Mouse (Mus musculus): ENCODE results near the gene Nkx2-9.

The Nkx2-9 gene

DNA sequence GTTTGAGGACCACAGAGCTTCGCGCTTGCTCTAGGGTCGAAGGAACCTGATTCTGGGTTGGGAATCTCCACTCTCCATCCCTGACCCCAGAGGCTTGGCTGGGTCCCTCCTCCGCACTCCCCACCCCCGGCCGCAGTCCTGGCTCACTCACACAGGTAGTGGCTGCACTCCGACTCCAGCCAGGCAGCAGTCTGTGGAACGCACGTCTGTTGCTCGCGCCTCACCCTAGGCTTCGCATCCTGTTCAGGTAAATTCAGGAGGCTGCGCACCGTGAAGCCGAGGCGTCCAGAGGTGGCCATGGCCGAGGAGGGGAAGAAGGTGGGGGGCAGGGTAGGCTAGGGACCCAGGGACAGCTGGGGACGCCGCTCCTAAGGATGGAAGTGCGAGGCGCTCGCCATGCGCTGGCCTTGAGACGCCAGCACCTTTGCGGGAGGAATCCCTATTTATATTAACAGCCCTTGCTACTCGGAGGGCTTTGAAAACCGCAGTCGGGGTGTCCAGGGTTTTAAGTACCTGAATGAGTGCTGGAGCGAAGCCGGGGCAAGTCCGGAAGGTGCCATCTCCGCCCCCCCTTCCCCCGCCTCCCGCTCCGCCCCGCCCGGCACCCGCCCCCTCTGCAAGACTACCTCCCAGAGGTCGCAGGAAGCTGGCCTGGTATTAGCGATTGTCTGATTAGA, at the start of gene Nkx2-9:
TSS of gene Nkx2-9 (minus strand) at position 524 of the 677 bp plus-strand sequence.
- no peak for DNase-seq (ENCODE audit: low read depth, low spot score)

DNA sequence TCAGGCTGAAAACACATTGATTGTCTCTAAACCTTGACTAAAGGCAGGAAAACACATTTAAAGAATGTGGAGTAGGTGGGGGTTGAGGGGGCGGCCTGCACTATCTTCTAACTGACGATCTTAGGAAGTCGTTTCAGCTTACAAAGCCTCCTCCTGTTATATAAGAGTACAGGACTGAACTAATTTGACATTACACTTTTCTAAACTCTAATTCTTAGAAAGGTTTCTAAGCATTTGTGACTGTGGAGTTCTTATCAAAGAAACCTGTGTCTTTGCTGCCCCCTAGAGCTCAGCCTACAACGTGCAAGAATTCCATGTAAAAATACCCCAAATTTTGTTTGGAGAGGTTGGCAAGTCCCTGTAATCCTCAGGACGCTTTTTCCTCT, 24.1 kb upstream of the Nkx2-9 start:
- no peak for DNase-seq (ENCODE audit: low read depth, low spot score)

DNA sequence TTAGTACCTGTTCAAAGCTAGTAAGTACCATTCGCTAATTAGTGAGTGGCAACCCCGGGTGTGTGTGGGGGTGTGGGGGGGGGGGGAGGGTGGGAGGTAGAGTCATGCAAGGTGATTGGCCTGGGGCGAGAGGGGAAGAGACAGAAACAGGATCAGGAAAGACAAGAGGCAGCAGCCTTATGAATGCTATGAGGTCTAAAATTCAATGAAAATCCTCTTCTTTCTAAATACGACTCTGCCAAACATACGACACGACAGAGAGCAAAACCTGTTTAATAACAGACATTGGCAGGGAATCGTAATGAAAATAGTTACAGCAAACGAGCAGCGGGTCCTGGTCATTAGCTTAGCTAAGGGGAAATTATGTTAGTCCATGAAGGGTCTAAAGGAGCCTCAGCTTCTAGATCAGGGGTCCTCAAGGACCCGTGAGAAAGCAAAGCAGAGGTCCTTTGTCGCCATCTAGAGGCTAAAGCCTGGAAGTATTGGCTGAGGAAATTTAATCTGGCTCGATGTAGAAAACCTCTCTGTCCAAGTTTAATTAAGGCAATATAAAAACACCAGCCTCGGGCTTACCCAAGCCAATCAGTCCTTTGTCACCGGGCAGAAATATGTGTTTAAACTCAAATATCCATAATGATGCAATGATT, 23.6 kb upstream of the Nkx2-9 start:
- no peak for DNase-seq (ENCODE audit: low read depth, low spot score)

DNA sequence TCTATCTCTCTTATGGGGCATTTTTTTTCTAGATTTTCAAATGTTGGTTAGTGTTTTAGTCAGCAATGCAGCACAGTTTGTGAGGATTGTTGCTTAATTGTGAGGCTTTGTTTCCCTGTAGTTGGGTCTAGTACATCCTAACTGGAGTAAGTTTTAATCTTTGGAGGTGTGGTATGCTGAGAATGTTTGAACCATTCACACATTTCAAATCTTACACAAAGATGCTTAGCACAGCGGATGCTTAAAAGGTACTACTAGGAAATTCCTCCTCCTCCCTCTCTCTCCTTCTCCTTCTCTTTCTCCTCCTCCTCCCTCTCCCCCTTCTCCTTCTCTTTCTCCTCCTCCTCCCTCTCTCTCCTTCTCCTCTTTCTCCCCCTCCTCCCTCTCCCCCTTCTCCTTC, 3.0 kb upstream of the Nkx2-9 start:
- DNase-seq (ENCODE audit: low read depth, low spot score): no peak

DNA sequence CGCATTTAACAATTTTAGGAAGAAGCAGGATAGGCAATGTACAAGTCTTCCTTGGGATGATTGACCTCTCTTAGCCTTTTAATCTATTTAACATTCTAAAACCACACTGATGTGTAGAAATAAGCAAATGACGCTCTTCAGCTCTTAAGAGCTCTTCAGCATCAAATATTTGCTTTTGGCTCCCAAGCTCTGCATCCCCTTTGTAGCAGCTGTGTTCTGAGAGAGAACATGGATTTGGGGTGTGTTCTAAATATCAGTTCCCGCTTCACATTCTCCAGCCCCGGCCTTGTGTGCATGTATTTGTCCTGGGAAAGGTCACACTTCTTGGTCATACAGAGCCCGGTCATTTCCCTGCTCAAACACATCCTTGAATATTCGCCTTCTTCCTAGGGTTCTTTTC, 2.3 kb upstream of the Nkx2-9 start:
- no peak for DNase-seq (ENCODE audit: low read depth, low spot score)

DNA sequence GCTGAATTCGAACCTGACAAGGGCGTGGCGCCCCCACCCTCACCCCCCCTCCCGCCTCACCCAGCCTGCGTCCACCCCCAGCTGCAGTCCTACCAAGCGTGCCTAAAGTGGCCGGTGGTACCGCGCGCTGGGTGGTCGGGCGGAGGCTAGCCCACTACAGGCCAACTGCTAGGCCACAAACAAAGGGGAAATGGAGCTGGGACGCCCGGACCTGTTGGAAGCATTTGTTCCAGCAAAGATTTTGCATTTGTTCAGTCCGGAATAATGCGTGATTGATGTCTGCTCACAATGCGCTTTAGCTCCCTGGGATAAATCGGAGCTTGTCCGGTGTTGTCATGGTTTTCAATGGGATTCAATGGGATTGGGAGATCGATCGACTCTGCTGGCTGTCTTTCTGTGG, 1.4 kb upstream of the Nkx2-9 start:
- no peak for DNase-seq (ENCODE audit: low read depth, low spot score)

DNA sequence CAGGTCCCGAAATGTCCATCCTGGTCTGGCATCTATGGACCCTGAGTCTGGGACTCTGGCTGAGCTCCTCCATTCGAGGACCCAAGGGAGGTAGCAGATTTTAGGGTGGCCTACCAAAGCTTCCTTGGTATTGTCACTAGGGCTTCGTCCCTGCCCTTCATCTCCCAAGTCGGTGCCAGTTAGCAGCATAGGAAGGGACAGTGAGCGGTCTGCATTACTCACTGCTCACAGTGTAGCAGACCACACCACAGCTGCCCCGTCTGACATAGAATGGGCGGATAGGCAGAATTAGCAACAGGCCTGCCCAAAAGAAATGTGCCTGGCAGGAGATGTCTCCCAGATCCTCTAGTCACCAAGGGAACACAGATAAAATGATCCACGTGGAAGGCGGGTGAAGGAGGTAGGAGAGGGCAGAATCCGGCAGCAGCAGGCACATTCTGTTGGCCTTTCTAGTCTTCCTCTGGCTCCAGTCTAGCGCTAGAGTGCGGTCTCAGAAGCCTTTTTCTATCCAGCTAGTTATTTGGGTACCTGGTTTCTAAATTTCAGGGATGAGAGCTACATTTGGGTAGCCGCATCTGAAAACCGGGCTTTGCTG, 929 bp upstream of the Nkx2-9 start:
- DNase-seq (ENCODE audit: low read depth, low spot score): no peak

DNA sequence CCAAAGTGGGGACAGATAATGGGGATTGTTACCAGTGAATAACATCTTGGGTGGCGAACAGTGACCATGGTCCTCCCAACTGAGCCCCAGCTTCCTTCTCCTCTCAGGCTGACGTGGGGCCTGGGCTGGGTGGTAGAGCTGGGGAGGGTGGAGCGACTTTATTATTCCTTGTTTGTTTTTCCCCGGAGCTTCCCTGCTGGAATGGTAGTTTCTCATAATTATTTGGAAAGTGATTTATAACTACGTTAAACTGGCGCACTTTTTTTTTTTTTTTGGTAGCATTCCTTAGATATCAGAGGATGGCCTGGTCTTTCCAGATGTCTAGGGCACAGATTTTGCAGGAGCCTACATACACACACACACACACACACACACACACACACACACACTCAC, 350 bp upstream of the Nkx2-9 start:
- no peak for DNase-seq (ENCODE audit: low read depth, low spot score)

DNA sequence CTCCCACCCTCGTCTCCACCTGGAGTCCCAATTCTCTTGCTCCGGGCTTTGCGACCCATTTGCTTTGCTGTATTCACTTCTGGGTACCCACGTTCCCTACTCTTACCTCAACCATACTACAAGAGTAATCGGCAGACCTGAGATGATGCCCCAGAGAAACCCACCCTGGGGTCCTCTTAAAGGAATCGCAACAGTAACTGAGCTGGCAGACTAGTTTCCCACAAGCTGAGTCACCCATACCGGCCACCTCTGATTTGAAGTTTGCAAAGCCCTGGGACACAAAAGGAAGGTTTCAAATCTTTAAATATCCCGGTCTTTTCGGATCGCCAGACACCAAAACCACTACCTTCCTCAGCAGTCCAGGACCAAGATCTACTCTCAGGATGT, 742 bp downstream of the Nkx2-9 start:
- DNase-seq (ENCODE audit: low read depth, low spot score): no peak

DNA sequence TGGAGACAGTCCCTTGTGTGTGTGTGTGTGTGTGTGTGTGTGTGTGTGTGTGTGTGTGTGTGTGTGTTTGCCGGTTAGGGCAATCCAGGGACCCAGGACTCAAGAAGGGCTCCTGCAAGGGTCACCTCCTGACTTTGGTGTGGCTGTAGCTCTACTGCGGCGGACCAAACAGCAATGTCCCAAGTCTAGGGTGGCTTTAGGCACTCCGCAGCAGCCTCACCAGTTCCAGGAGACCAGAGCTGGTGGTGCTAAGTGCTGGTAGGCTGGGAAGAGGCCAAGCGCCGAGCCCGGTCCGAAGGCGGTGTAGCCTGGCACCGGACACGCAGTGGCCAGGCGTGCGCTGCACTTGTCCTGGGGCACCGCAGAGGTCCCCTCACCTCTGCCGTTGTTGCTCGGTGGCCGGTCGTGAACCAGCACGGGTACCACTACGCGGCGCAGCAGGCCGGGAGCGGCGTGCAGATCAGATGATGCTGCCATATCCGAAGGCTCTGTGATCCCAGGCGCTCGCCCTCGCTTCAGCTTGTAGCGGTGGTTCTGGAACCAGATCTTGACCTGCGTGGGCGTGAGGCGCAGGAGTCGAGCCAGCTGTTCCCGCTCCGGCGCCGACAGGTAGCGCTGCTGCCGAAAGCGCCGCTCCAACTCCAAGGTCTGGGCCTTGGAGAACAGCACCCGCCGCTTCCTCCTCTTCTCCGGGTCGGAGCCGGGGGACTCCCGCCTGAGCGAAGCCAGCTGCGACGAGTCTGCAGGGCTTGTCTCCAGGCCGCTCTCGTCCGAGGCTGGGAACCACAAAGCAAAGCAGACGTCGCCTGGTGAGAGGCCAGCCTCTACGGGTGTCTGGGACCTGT, 1.4 kb downstream of the Nkx2-9 start:
- no peak for DNase-seq (ENCODE audit: low read depth, low spot score)

DNA sequence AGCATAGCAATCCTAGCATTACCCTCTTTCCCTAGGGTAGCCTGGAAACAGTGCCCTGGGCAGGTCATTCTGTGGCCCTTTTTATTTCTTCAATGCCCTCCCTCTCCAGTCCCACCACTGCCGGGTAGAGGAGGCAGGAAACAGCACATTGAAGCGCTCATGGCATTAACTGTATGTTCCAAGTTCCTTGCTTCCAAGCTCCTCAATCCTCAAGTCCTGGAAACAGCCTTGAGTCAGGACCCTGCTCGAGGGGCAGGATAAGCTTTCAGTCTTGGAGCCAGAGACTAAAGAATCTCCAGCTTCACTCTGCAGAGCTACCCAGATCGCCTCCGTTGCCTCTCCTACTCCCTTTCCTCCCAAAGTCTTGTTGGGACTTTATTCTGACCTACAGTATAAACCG, 2.2 kb downstream of the Nkx2-9 start:
- DNase-seq (ENCODE audit: low read depth, low spot score): no peak

DNA sequence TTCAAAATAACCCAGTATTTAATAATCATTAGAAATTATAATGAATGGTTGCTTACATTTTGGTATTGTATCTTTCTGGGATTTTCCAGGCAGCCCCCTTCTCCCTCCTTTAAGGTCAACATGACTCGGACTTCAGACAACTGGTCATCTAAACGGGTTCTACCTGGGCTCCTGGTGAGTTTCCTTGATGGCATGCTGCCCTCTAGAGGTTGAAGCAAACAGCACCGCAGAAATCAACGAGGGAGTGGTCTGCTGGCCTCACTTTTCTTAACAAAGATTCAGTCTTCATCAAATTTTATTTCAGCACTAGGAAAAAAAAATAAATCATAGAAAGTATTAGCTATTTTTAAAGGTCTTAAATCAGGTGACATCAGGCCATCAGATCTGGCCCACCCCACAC, 21.4 kb downstream of the Nkx2-9 start:
- no peak for DNase-seq (ENCODE audit: low read depth, low spot score)

DNA sequence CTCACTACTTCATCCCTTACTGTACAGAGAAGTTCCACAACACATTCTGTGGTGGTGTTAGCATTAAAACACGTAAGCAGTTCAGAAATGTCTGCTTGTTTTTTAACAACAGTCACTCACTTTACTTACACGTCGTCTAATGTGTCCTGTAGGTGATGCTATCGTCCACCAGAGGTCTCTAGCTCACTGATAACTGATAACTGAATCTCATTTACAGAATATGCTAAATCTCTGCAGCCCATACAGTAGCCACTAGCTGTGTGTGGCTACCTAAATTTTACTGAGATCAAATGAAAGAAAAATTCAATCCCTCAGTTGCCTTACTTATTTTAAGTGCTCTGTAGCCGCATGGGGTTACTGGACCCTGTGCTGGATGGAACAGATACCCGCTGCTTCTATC, 25.3 kb downstream of the Nkx2-9 start:
- no peak for DNase-seq (ENCODE audit: low read depth, low spot score)
